Mouse (Mus musculus) lung, embryonic 16.5 days (tissue): ENCODE data around the gene Hsp90b1. TPM values are rescaled to one million over a fixed set of nuclear protein-coding genes. Genes with fewer than 3 reads are reported as not detected.
"Not testable (repeated sequence)": the region's sequence is repeated elsewhere in the genome, so short reads cannot be mapped to it uniquely, and the experiment has no call there.

Source experiments
- ATAC-seq: fragments of 200-750 bp; cut with Nextera tagmentation; 2 replicates; pipeline ENCODE4 v1.8.0; 2017; ENCODE audit warnings: low read depth, mild to moderate bottlenecking, moderate library complexity
- H3K27ac ChIP-seq: fragments of 300-500 bp; sonication (generic); 2 replicates; pipeline ENCODE4 v1.5.1; 2014; ENCODE audit warnings: mild to moderate bottlenecking, control low read depth, low read length
- H3K27me3 ChIP-seq: fragments of 300-500 bp; sonication (generic); 2 replicates; pipeline ENCODE4 v1.6.1; 2014; ENCODE audit warnings: low read depth, low read length, mixed read lengths; ENCODE audit not compliant: control insufficient read depth, insufficient read depth
- H3K36me3 ChIP-seq: fragments of 300-500 bp; sonication (generic); 2 replicates; pipeline ENCODE4 v1.6.1; 2014; ENCODE audit warnings: low read length; ENCODE audit not compliant: control insufficient read depth, insufficient read depth
- H3K4me1 ChIP-seq: fragments of 300-500 bp; sonication (generic); replicated peaks from 2 replicates; pipeline ENCODE4 v1.6.1; 2014; ENCODE audit warnings: low read length, mixed read lengths; ENCODE audit not compliant: control insufficient read depth, insufficient read depth
- H3K4me2 ChIP-seq: fragments of 300-500 bp; sonication (generic); 2 replicates; pipeline ENCODE4 v1.6.1; 2014; ENCODE audit warnings: low read depth, low read length, control low read depth
- H3K4me3 ChIP-seq: fragments of 300-500 bp; sonication (generic); 2 replicates; pipeline ENCODE4 v1.5.1; 2014; ENCODE audit warnings: mild to moderate bottlenecking, low read length, control low read depth
- H3K9ac ChIP-seq: fragments of 300-500 bp; sonication (generic); 2 replicates; pipeline ENCODE4 v1.6.1; 2014; ENCODE audit warnings: low read length, control low read depth
- H3K9me3 ChIP-seq: fragments of 300-500 bp; sonication (generic); 2 replicates; pipeline ENCODE4 v1.6.1; 2016; ENCODE audit warnings: low read length; ENCODE audit not compliant: control insufficient read depth
- WGBS: fragments of 180-500 bp; shearing (Covaris S2); extraction: QIAGEN DNeasy Blood & Tissue Kit; methylation state at CpG from one replicate; pipeline ENCODE4 v1.1.7; 2014; 5-methylcytosine and 5-hydroxymethylcytosine counted together
- microRNA-seq: library from miRNA; unstranded; fragments of <30 nt; microRNA quantifications from one replicate; pipeline ENCODE4, GENCODE M21; 2016
- polyA plus RNA-seq: library from polyadenylated mRNA; unstranded; fragments of >200 nt; fragmentation: Nextera tagmentation; extraction: Ambion mirVana; gene quantifications from 2 replicates; pipeline ENCODE4 v1.2.1, GENCODE M21; 2015

Gene Hsp90b1
- polyA plus RNA-seq, 1 experiment from 2014 or later, result 809 TPM

DNA sequence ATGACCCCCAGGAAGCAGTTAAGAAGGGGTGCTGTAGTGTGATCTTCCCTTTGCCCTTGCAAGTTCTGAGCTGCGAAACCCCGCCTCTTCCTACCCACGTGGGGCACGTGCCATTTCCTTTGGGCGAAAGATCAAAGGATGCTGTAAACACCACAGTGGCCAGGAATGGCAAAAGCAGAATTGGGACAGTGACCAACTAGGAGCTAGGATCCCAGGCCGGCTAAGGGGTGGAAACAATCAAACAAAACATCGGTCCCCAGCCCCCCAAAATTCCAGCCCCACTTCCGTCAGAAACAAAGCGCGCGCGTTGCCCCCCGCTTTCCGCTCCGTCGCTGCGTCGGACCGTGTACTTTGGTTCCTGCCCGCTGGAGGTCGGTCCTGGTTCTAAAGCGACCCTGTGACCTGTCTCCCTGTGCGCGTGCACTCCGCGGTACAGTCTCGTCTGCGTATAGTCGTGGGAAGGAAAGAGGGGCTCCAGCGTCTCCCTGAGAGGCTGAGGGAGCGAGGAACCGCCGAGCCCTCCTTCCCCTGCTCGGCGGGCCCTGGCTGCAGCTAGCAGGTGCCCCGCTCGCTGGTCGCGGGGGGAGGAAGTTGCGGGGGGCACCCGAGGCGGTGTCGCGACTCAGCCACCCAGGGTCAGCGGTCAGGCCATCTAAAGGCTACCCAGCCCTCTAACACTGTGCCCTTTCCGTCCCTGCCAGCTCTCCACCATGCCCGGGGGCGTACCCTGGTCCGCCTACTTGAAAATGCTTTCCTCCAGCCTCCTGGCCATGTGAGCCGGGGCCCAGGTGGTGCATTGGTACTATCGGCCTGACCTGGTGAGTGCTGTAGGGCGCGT lies 19.9 kb downstream of the Hsp90b1 start:
- Histone ChIP-seq H3K9ac (peak overlapping the region; percentile 89), H3K27ac (peak overlapping the region; percentile 77), H3K4me3 (peak overlapping the region; percentile 62), H3K4me2 (peak overlapping the region; percentile 58)
- not testable (repeated sequence) for H3K9me3 ChIP-seq, H3K4me1 ChIP-seq, H3K27me3 ChIP-seq, H3K36me3 ChIP-seq
- ATAC-seq, result peak; percentile 90
- under 1% methylated on average over 49 of the region's 53 CpGs for WGBS

- H3K27me3 ChIP-seq, H3K4me1 ChIP-seq, H3K9ac ChIP-seq, H3K9me3 ChIP-seq, H3K36me3 ChIP-seq, H3K27ac ChIP-seq: not testable (repeated sequence)
- Histone ChIP-seq H3K4me3 (peak overlapping the region; percentile 62), H3K4me2 (peak overlapping the region; percentile 58)
- 43% methylated on average over 2 of the region's 2 CpGs for WGBS
- ATAC-seq, result peak; percentile 15; the same call in 1 of the 2 replicates
Measured at GRCm38 (mm10) chr10:86684797-86685178, 20.5 kb downstream of the Hsp90b1 start.

GRCm38 (mm10) chr10:86670550-86670949 lies 34.8 kb downstream of the Hsp90b1 start:
- H3K4me2 ChIP-seq, H3K27me3 ChIP-seq, H3K4me1 ChIP-seq, H3K9me3 ChIP-seq, H3K36me3 ChIP-seq, H3K4me3 ChIP-seq, H3K27ac ChIP-seq, H3K9ac ChIP-seq: not testable (repeated sequence)
- 62% methylated on average over 4 of the region's 4 CpGs for WGBS
- peak; percentile 34; the same call in 1 of the 2 replicates for ATAC-seq

Small RNAs within 50 kb of the gene (microRNA-seq; reads per million reads assigned to microRNA genes)
- 3.2 reads per million, percentile 10 among the genes with 10 or more reads in this experiment for gene Gm25745

Other genes starting within 250 kb of the Hsp90b1 start
- 2.2 and 2.8 TPM in 2 replicates for gene Syn3, start 206.6 kb downstream of the Hsp90b1 start, polyA plus RNA-seq
- gene Ttc41, start 302 bp upstream of the Hsp90b1 start, polyA plus RNA-seq, result 1.3 and 1.5 TPM in 2 replicates
- not detected in 2 replicates for gene Gm49358, start 58.5 kb upstream of the Hsp90b1 start, polyA plus RNA-seq
- gene Nt5dc3, start 73.5 kb upstream of the Hsp90b1 start, polyA plus RNA-seq, result 1.7 and 1.9 TPM in 2 replicates